In the genomic region with DNA sequence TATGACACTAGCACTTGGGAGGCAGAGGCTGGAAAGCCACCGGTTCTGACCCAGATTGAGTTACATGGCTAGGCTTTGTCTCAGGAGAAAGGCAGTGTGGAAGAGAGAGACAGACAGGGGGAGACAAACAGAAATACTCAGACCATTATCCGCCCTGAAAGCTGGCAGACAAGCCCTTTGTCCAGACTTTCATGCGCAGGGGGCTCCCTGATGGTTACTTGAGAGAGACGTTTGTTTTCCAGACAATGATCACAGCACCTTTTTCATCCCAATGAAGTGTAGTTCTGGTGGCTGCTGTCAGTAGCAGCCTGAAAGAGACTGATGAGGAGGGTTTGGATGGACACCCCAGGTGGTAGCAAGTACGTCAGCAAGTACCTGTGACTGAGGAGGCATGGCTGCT, we compare ENCODE assay signal across 17 mouse cellular contexts.
"Had no signal": no experiment of that assay in that cellular context is flagged by ENCODE, and none has a peak within 500 bp of the region (broad histone marks: within the 10 kb centered on the region; RNA-seq: fewer than 3 reads in every experiment).

No protein-coding gene starts in this region.

- H3K27ac ChIP-seq: kidney, postnatal 0 days; limb, embryonic 12.5 days; limb, embryonic 15.5 days; liver, embryonic 14.5 days; neural tube, embryonic 13.5 days had no signal

- H3K9me3 ChIP-seq: limb, embryonic 12.5 days; limb, embryonic 15.5 days; megakaryocyte, embryonic 14.5 days; neural tube, embryonic 13.5 days had no signal

- DNase-seq: kidney, adult 2 months; kidney, postnatal 25 days; left cerebral cortex, postnatal 4 days; liver, postnatal 0 days; lung, embryonic 14.5 days; midbrain, embryonic 14.5 days; retina, postnatal 1 day; thymus, postnatal 25 days had no signal

- H3K4me1 ChIP-seq: limb, embryonic 12.5 days; megakaryocyte, embryonic 14.5 days had no signal

- H3K9ac ChIP-seq: limb, embryonic 12.5 days; limb, embryonic 15.5 days; liver, embryonic 14.5 days; liver, postnatal 0 days; lung, embryonic 14.5 days; neural tube, embryonic 13.5 days had no signal

- H3K36me3 ChIP-seq: limb, embryonic 12.5 days; limb, embryonic 15.5 days; neural tube, embryonic 13.5 days had no signal

- H3K4me2 ChIP-seq: limb, embryonic 12.5 days; limb, embryonic 15.5 days; liver, embryonic 11.5 days; lung, embryonic 14.5 days; midbrain, embryonic 11.5 days; neural tube, embryonic 13.5 days had no signal

- H3K27me3 ChIP-seq: limb, embryonic 12.5 days; limb, embryonic 15.5 days; megakaryocyte, embryonic 14.5 days; neural tube, embryonic 13.5 days had no signal

- H3K4me3 ChIP-seq: limb, embryonic 12.5 days; limb, embryonic 15.5 days; megakaryocyte, embryonic 14.5 days; neural tube, embryonic 13.5 days had no signal

- ATAC-seq: liver, postnatal 0 days; lung, postnatal 0 days had no signal
